Mouse (Mus musculus) myocyte (in vitro differentiated cells): ENCODE measurements around the gene Noc3l.

ENCODE experiments used
- MAX ChIP-seq: IDR thresholded peaks from one replicate; pipeline ENCODE4 v1.6.1; 2011; ENCODE audit warnings: low read depth, mild to moderate bottlenecking, control low read depth
- MYOD1 ChIP-seq, 3 experiments: IDR thresholded peaks; one replicate each; pipeline ENCODE4 v1.6.1; 2011; ENCODE audit warnings: control low read depth in 2 of 3, low read depth in 2 of 3, mild to moderate bottlenecking in 2 of 3, moderate library complexity in 1 of 3; ENCODE audit not compliant: insufficient read length in 2 of 3, control insufficient read depth in 1 of 3
- POLR2A ChIP-seq: IDR thresholded peaks from one replicate; pipeline ENCODE4 v1.6.1; 2011; ENCODE audit warnings: low read depth, mild to moderate bottlenecking, control low read depth, moderate library complexity; ENCODE audit not compliant: insufficient read length
- POLR2AphosphoS2 ChIP-seq: IDR thresholded peaks from one replicate; pipeline ENCODE4 v1.6.1; 2011; ENCODE audit warnings: low read depth, control low read depth; ENCODE audit not compliant: insufficient read length
- TCF12 ChIP-seq: IDR thresholded peaks from one replicate; pipeline ENCODE4 v1.6.1; 2011; ENCODE audit warnings: mild to moderate bottlenecking, control low read depth; ENCODE audit not compliant: poor library complexity, insufficient read depth, severe bottlenecking
- USF1 ChIP-seq: IDR thresholded peaks from one replicate; pipeline ENCODE4 v1.6.1; 2011; ENCODE audit warnings: low read depth, mild to moderate bottlenecking, control low read depth, moderate library complexity

DNA sequence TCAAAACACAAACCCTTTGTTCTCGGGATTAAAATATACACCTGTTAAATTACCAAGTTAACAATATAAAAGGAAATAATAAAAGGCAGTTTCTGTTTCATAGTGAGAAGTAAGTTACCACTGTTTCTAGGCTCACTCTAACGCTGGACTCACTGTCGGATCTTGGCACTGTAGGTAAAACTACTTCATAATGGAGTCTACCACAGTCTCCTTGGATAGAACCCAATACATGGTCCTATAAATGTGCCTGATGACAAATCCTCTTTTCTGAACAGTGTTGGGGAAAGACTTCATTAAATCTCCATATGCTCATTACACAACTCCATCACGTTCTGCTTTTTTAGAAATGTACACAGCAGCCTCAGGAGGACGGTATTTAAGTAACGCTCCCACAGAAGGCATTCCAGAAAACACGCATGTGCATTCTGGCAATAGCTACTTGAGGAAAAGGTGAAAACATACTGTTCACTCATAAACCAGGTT is 25.4 kb downstream of the Noc3l start:
- TF ChIP-seq POLR2A: no peak
- no peak for TF ChIP-seq MAX
- TF ChIP-seq USF1: no peak
- no peak for TF ChIP-seq MYOD1 (IDR thresholded peaks at IDR 0.05; ENCODE audit: control insufficient read depth in 1 of 3, insufficient read length in 2 of 3, low read depth in 2 of 3)
- no peak for TF ChIP-seq TCF12
- no peak for TF ChIP-seq POLR2AphosphoS2
